Mouse (Mus musculus): ENCODE data around the gene Rfx2.

Gene Rfx2

GRCm38 (mm10) chr17:56831111-56831816 is 451 bp upstream of the Rfx2 start:
- peak; percentile 99 for DNase-seq

GRCm38 (mm10) chr17:56829795-56830194 is 1.0 kb downstream of the Rfx2 start:
- no peak for DNase-seq

GRCm38 (mm10) chr17:56829171-56829570 is 1.6 kb downstream of the Rfx2 start:
- no peak for DNase-seq

- no peak for DNase-seq
Observed at GRCm38 (mm10) chr17:56826718-56827117, 4.1 kb downstream of the Rfx2 start.

- no peak for DNase-seq
Observed at GRCm38 (mm10) chr17:56823352-56823751, 7.5 kb downstream of the Rfx2 start.

- DNase-seq, result no peak
Observed at GRCm38 (mm10) chr17:56822380-56822779, 8.4 kb downstream of the Rfx2 start.

- no peak for DNase-seq
Observed at GRCm38 (mm10) chr17:56819694-56820111, 11.1 kb downstream of the Rfx2 start.

- DNase-seq, result no peak
Observed at GRCm38 (mm10) chr17:56819032-56819545, 11.7 kb downstream of the Rfx2 start.

GRCm38 (mm10) chr17:56818067-56818636 is 12.7 kb downstream of the Rfx2 start:
- DNase-seq, result no peak

- DNase-seq, result no peak
Observed at GRCm38 (mm10) chr17:56815057-56815345, 15.8 kb downstream of the Rfx2 start.

- peak; percentile 83 for DNase-seq
Observed at GRCm38 (mm10) chr17:56814316-56815056, 16.3 kb downstream of the Rfx2 start.

- DNase-seq, result peak; percentile 86
Observed at GRCm38 (mm10) chr17:56810245-56810644, 20.6 kb downstream of the Rfx2 start.

- DNase-seq, result peak; percentile 79
Observed at GRCm38 (mm10) chr17:56808518-56808917, 22.3 kb downstream of the Rfx2 start.

GRCm38 (mm10) chr17:56805784-56806183 is 25.0 kb downstream of the Rfx2 start:
- DNase-seq, result no peak

- no peak for DNase-seq
Observed at GRCm38 (mm10) chr17:56804952-56805351, 25.9 kb downstream of the Rfx2 start.

- DNase-seq, result no peak
Observed at GRCm38 (mm10) chr17:56802065-56802464, 28.7 kb downstream of the Rfx2 start.

- no peak for DNase-seq
Observed at GRCm38 (mm10) chr17:56799276-56799675, 31.5 kb downstream of the Rfx2 start.

- no peak for DNase-seq
Observed at GRCm38 (mm10) chr17:56793614-56794319, 37.0 kb downstream of the Rfx2 start.

- DNase-seq, result no peak
Observed at GRCm38 (mm10) chr17:56792588-56792987, 38.2 kb downstream of the Rfx2 start.

- no peak for DNase-seq
Observed at GRCm38 (mm10) chr17:56789286-56789685, 41.5 kb downstream of the Rfx2 start.

GRCm38 (mm10) chr17:56788886-56789285 is 41.9 kb downstream of the Rfx2 start:
- DNase-seq, result no peak

- DNase-seq, result no peak
Observed at GRCm38 (mm10) chr17:56780291-56780978, 50.4 kb downstream of the Rfx2 start.

All from right cerebral cortex, postnatal 4 days (tissue).